Mouse (Mus musculus) frontal cortex, postnatal 10 days (tissue): ENCODE results near the gene 1110004F10Rik.

Experiments used
- DNase-seq, 2 experiments: peaks; one replicate each; pipeline ENCODE4 v3.0.0; 2022; ENCODE audit warnings: low spot score in 2 of 2, mixed read lengths in 1 of 2

Gene 1110004F10Rik

DNA sequence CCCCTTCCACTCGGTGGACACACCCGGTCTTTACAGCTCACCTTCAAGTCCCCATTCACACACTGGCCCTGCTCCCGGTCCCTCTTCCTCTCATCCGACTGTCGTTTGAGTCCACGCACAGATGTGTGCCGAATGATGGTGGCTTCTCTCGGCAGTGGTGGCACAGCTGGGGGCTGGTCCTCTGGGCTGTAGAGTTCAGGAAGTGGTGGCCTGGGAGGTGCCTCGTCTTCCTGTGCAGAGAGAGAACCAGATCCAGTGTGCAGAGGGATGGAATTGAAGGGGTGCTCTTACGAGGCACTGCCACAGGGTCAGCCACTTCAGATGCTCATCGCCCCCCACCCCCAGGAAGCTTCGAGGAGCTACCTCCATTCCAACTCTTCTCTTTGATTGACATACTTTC lies 98.0 kb downstream of the 1110004F10Rik start:
- no peak for DNase-seq

DNA sequence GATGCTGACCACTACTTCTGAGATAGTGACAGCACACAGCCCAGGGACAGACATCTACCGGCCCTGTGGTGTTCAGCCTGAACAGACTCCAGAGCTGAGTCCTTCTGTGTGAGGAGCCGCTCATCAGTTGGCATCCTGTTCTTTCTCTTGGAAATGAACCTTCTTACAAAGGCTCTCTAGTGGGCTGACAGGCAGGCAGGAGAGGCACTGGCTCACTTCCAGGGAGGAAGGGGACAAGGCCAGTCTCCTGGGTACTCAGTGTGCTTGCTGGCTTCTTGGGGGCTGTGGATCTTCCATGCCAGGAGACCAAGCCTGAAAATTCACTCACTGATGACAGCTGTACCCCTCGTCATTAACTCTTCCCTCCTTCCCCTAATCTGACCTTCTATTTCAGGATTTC lies 98.5 kb downstream of the 1110004F10Rik start:
- no peak for DNase-seq

- no peak for DNase-seq
Measured at GRCm38 (mm10) chr7:116145030-116145429, 105.8 kb downstream of the 1110004F10Rik start.

DNA sequence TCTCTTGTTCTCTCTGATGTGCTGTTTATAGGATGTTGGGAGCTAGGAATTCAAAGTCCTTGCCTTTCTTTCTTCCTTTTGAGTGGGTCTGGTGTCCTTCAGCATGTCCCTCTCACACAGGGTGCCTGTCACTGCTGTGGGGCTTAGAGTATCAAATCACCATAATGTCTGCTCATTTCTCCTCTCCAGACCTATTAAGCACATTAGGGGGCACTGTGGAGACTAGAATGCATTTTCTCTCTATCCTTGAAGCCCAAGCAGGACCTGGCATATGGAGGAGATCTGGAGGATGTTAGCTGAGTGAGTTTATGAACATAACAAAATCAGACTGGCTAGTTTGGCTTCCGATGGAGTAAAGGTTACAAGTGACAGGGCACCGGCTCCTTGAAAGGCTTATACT lies 107.9 kb downstream of the 1110004F10Rik start:
- DNase-seq, result no peak

DNA sequence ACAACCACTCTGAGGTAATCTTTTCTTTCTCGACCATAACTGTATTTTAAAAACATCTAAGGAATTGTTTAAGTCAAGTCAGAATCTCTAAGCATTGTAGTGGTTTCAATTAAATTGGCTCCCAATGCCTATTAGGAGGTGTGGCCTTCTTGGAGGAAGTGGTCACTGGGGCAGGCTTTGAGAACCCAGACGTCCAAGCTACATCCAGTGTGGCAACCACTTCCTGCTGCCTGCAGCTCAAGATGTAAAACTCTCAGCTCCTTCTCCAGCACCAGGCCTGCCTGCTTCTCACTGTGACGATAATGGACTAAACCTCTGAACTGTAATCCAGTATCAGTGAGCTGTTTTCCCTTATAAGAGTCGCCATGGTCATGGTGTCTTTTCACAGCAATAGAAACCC lies 110.4 kb downstream of the 1110004F10Rik start:
- no peak for DNase-seq

GRCm38 (mm10) chr7:116153781-116154368 lies 114.7 kb downstream of the 1110004F10Rik start:
- DNase-seq, result no peak
